Mouse (Mus musculus) stomach, embryonic 14.5 days (tissue): ENCODE data around the gene Ankrd6. TPM values are rescaled to one million over a fixed set of nuclear protein-coding genes. Genes with fewer than 3 reads are reported as not detected.

Experiments used
- ATAC-seq: fragments of 200-750 bp; cut with Nextera tagmentation; 2 replicates; pipeline ENCODE4 v1.8.0; 2017; ENCODE audit warnings: low read depth, moderate TSS enrichment; ENCODE audit not compliant: insufficient number of reproducible peaks, insufficient read depth, low FRiP score
- H3K27ac ChIP-seq: fragments of 300-500 bp; sonication (generic); 2 replicates; pipeline ENCODE4 v1.5.1; 2014; ENCODE audit warnings: mild to moderate bottlenecking, low read length, moderate library complexity, mixed read lengths
- H3K27me3 ChIP-seq: fragments of 300-500 bp; sonication (generic); 2 replicates; pipeline ENCODE4 v1.6.1; 2014; ENCODE audit warnings: low read length, control low read depth, mixed read lengths; ENCODE audit not compliant: control insufficient read depth, insufficient read depth
- H3K36me3 ChIP-seq: fragments of 300-500 bp; sonication (generic); 2 replicates; pipeline ENCODE4 v1.6.1; 2014; ENCODE audit warnings: mild to moderate bottlenecking, control low read depth, low read length, moderate library complexity, mixed read lengths; ENCODE audit not compliant: control insufficient read depth, insufficient read depth
- H3K4me1 ChIP-seq: fragments of 300-500 bp; sonication (generic); 2 replicates; pipeline ENCODE4 v1.6.1; 2014; ENCODE audit warnings: low read length, control low read depth, mixed read lengths; ENCODE audit not compliant: control insufficient read depth, insufficient read depth
- H3K4me2 ChIP-seq: fragments of 300-500 bp; sonication (generic); replicated peaks from 2 replicates; pipeline ENCODE4 v1.6.1; 2014; ENCODE audit warnings: low read depth, low read length, control low read depth
- H3K4me3 ChIP-seq: fragments of 300-500 bp; sonication (generic); 2 replicates; pipeline ENCODE4 v1.5.1; 2014; ENCODE audit warnings: low read depth, low read length, control low read depth
- H3K9ac ChIP-seq: fragments of 300-500 bp; sonication (generic); replicated peaks from 2 replicates; pipeline ENCODE4 v1.6.1; 2014; ENCODE audit warnings: low read depth, mild to moderate bottlenecking, control low read depth, low read length, moderate library complexity, mixed read lengths
- H3K9me3 ChIP-seq: fragments of 300-500 bp; sonication (generic); 2 replicates; pipeline ENCODE4 v1.6.1; 2016; ENCODE audit warnings: low read depth, low read length, control low read depth; ENCODE audit not compliant: control insufficient read depth
- WGBS: fragments of 180-500 bp; shearing (Covaris S2); extraction: QIAGEN DNeasy Blood & Tissue Kit; methylation state at CpG from one replicate; pipeline ENCODE4 v1.1.7; 2014; 5-methylcytosine and 5-hydroxymethylcytosine counted together
- polyA plus RNA-seq: library from polyadenylated mRNA; unstranded; fragments of >200 nt; fragmentation: Nextera tagmentation; extraction: Ambion mirVana; gene quantifications from 2 replicates; pipeline ENCODE4 v1.2.1, GENCODE M21; 2014

Ankrd6 gene
- polyA plus RNA-seq, 1 experiment from 2014 or later, result 6.9 TPM

DNA sequence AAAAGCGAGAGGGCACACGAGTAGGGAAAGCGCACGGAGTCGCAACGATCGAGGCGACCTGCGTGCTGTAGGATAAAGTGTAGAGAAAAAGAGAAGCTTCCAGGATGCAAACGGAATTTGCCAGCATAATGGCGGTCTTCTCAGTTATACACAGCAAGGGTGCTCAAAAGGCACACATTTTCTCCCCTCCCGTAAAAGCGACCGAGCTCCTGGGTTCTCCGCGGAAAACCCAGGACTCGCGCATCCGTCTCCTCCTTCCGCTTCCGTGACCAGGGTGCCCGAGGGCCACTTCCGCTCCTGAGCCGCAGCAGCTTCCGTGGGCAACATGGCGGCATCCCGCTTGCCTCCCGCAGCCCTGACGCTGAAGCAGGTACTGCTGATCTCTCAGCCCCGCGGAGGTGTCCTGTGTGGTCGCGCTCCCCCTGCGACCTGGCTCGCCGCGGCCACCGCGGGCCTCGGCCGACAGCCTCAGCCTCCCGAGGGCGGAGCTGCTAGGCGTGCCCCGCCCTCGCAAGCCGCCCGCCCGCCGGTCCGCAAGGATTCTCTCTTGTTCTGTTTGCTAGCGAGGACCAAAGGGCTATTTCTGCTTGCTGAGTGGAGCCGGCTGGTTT, 150.6 kb downstream of the Ankrd6 start, which contains the start of gene Lyrm2:
TSS of gene Lyrm2 (plus strand) at position 288 of the 611 bp plus-strand sequence.
- H3K4me3 ChIP-seq, result peak within 1 kb of the TSS; percentile 61
- H3K9ac ChIP-seq, result peak within 1 kb of the TSS; percentile 64
- H3K4me2 ChIP-seq, result peak within 1 kb of the TSS; percentile 66
- peaks cover 5% of the 10 kb centered on the region; the same call in 1 of the 2 replicates for H3K4me1 ChIP-seq
- peak within 1 kb of the TSS; percentile 97 for H3K27ac ChIP-seq
- H3K9me3 ChIP-seq, result no peaks in the 10 kb centered on the region
- ATAC-seq, result peak; percentile 90
- under 1% methylated on average over 53 of the region's 53 CpGs for WGBS
- no peaks in the 10 kb centered on the region for H3K36me3 ChIP-seq
- H3K27me3 ChIP-seq, result no peaks in the 10 kb centered on the region

DNA sequence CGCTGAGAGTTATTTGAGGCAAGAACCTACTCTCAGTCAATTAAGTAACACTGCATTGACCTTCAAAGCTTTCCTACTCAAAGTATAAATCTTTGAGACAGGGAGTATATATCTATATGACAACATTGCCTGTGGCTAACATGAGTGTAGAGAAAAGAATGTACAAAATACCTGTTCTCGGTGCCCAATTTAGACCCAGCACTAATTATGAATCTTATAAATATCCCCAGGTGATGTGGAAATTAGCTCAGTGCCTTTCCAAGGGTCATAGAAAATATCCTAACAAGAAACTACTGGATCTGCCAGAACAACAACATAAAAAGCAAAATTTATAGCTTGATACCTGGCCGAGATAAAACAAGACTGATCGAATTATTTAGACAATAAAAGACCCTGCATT, 151.7 kb downstream of the Ankrd6 start:
- no peak overlapping the region for H3K9ac ChIP-seq
- 97% methylated on average over 4 of the region's 4 CpGs for WGBS

DNA sequence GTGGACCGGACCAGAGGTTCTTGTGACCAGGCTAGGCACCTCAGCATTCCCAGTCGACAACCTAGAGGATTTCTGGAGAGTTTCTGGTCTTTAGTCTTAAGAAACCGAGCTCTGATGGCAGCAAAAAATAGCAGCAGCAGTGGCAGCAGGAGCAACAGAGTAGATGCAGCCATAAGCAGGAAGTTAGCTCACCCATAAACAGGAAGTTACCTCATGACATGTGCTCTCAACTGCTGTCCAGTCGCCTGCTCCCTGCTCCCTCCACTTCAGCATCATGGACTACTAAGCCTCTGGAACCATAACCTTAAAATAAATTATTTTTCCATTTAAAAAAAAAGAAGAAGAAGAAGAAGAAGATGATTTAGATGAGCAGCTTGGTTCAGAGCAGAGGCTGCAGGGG, 161.6 kb downstream of the Ankrd6 start:
- Histone ChIP-seq H3K4me1 (no peaks in the 10 kb centered on the region), H3K9ac (no peak overlapping the region), H3K27ac (no peak overlapping the region), H3K4me2 (no peak overlapping the region), H3K4me3 (no peak overlapping the region), H3K36me3 (no peaks in the 10 kb centered on the region), H3K27me3 (no peaks in the 10 kb centered on the region), H3K9me3 (no peaks in the 10 kb centered on the region)
- 87% methylated on average over 4 of the region's 4 CpGs for WGBS
- no peak for ATAC-seq

More for the DNA sequence above, 151.7 kb downstream of the Ankrd6 start:
- ATAC-seq, result no peak
- peaks cover 5% of the 10 kb centered on the region; the same call in 1 of the 2 replicates for H3K4me1 ChIP-seq
- no peak overlapping the region for H3K4me3 ChIP-seq
- no peak overlapping the region for H3K27ac ChIP-seq
- no peaks in the 10 kb centered on the region for H3K27me3 ChIP-seq
- no peak overlapping the region for H3K4me2 ChIP-seq
- no peaks in the 10 kb centered on the region for H3K9me3 ChIP-seq
- no peaks in the 10 kb centered on the region for H3K36me3 ChIP-seq

DNA sequence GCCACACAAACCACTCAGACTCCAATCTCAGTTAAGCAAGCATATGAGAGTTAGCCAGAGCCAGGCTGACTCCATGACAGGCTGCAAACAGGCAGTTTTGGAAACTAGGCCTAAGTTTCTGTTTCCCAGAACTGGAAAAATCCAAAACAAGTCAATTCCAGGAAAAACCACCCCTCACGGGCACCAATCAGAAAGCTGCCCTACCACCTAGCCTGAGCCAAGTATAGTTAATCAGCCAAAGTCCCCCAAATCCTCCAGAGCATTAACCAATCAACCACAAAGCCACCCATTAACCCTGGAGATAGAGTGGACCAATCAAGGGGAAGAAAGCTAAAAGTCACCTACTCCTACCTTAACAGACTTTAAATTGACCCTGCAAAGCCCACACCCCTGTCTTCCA, 163.5 kb downstream of the Ankrd6 start:
- Histone ChIP-seq H3K36me3 (no peaks in the 10 kb centered on the region), H3K4me2 (no peak overlapping the region), H3K9me3 (no peaks in the 10 kb centered on the region), H3K4me1 (no peaks in the 10 kb centered on the region), H3K27me3 (no peaks in the 10 kb centered on the region), H3K4me3 (no peak overlapping the region), H3K9ac (no peak overlapping the region), H3K27ac (no peak overlapping the region)
- 88% methylated on average over 1 of the region's 1 CpGs for WGBS
- ATAC-seq, result no peak

DNA sequence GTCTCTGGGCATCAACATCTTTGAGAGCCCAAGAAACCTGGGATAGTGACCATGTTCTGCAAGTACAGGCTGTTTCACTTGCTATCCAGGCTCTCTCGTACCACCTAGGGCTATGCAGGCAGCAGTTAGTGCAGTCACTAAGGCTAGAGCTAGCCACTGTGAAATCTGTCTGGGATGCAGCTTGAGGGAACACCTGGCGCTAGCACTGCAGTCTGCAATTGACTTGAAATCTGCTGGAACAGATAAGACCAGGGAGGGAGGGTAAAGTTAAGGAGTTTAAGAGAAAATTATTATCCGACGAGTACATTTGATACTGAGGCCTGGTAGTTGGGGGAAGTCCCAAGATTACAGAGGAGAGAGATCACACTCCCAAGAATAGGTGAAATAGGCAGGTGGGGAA, 170.6 kb downstream of the Ankrd6 start:
- 92% methylated on average over 4 of the region's 4 CpGs for WGBS
- H3K4me3 ChIP-seq, result no peak overlapping the region
- no peaks in the 10 kb centered on the region for H3K4me1 ChIP-seq
- no peak for ATAC-seq
- H3K36me3 ChIP-seq, result peaks cover 6% of the 10 kb centered on the region; the same call in 1 of the 2 replicates
- H3K9me3 ChIP-seq, result no peaks in the 10 kb centered on the region; the same call in 1 of the 2 replicates
- no peak overlapping the region for H3K4me2 ChIP-seq
- H3K27ac ChIP-seq, result no peak overlapping the region
- H3K27me3 ChIP-seq, result no peaks in the 10 kb centered on the region
- H3K9ac ChIP-seq, result no peak overlapping the region

DNA sequence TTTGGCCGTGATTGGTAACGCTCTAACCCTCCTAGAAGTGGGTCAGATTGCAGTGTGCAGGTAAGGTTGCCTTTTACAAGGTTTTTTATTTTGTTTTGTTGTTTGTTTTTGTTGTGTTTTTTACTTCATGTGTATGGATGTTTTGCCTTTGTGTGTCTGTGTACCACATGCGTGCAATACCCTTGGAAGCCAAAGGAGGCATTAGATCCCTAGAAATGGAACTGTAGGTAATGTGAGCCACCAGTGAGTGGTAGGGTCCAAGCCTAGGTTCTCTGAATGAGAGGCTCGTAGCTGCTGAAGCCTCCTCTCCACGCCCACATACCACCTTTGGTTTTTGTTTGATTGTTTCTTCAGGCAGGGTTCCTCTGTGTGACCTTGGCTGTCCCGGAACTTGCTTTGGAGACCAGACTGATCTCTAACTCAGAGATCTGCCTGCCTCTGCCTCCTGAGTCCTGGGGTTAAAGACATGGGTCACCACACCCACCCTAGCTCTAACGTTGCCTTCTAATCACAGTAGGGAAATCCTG, 180.3 kb downstream of the Ankrd6 start:
- ATAC-seq, result no peak
- Histone ChIP-seq H3K4me3 (no peak overlapping the region), H3K9ac (no peak overlapping the region), H3K36me3 (peaks cover 39% of the 10 kb centered on the region), H3K4me2 (no peak overlapping the region), H3K27ac (no peak overlapping the region), H3K4me1 (no peaks in the 10 kb centered on the region), H3K27me3 (no peaks in the 10 kb centered on the region), H3K9me3 (no peaks in the 10 kb centered on the region)
- 93% methylated on average over 7 of the region's 7 CpGs for WGBS

DNA sequence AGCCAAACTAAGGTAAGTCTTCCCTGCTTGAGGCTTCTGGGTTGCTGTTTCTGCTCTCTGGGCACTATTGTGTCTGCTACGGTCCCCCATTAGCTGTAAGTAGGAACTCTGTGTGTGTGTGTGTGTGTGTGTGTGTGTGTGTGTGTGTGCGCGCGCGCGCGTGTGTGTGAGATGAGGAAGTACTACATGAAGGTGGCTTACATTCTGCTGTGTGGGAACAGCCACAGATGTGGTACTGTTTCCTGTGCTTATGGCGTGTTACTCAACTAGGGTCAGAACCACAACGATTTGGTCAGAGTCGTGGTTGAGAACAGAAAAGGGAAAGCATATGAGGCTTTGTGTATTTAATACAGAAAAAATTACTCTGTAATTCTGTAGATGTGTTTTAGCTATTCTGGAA, 182.6 kb downstream of the Ankrd6 start:
- H3K4me2 ChIP-seq, result no peak overlapping the region
- H3K27ac ChIP-seq, result no peak overlapping the region
- no peak for ATAC-seq
- no peaks in the 10 kb centered on the region for H3K9me3 ChIP-seq
- no peak overlapping the region for H3K9ac ChIP-seq
- H3K36me3 ChIP-seq, result peaks cover 40% of the 10 kb centered on the region; the same call in 1 of the 2 replicates
- no peaks in the 10 kb centered on the region for H3K4me1 ChIP-seq
- WGBS, result 88% methylated on average over 10 of the region's 10 CpGs
- H3K4me3 ChIP-seq, result no peak overlapping the region
- no peaks in the 10 kb centered on the region for H3K27me3 ChIP-seq

DNA sequence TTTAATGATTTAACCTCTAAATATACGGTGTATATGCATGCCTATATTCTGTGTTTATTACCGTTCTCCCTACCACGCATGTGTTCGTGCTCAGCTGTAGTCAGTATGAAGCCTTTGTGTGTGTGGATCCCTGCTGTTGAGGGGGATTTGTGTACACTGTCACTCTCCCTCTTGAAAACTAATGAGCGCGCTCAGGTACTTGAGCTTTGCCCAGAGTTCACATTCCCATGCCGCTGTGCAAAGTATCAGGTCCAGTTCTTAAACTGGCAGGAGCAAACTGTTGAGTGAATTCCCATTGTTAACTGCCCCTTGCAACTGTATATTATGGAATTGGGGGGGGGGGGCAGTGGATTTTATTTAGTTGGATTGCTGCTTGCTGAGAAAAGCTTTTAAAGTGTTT, 183.2 kb downstream of the Ankrd6 start:
- no peak overlapping the region for H3K4me2 ChIP-seq
- H3K9me3 ChIP-seq, result no peaks in the 10 kb centered on the region
- peaks cover 40% of the 10 kb centered on the region; the same call in 1 of the 2 replicates for H3K36me3 ChIP-seq
- no peak for ATAC-seq
- H3K27me3 ChIP-seq, result no peaks in the 10 kb centered on the region
- WGBS, result 89% methylated on average over 7 of the region's 7 CpGs
- H3K27ac ChIP-seq, result no peak overlapping the region
- H3K4me1 ChIP-seq, result no peaks in the 10 kb centered on the region
- H3K4me3 ChIP-seq, result no peak overlapping the region
- no peak overlapping the region for H3K9ac ChIP-seq

DNA sequence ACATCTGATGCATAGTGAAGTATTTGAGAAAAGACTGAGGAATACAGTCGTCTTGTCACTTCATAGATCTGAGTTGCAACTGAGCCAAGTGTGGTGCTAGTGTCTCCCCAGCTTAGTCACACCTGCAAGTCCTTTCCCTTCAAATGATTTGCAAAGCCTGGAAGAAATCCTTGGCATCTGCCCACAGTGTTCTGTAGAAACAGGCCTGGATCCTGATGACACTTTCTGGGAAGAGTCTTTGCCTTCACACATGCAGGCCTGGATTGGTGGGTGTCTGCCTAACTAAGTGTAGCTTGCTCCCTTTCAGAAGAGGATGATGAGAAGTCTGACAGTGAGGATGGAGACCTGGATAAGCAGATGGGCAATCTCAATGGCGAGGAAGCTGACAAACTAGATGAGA, 193.2 kb downstream of the Ankrd6 start:
- Histone ChIP-seq H3K4me2 (no peak overlapping the region), H3K27me3 (no peaks in the 10 kb centered on the region), H3K36me3 (peaks cover 39% of the 10 kb centered on the region), H3K27ac (no peak overlapping the region), H3K9me3 (no peaks in the 10 kb centered on the region), H3K4me1 (no peaks in the 10 kb centered on the region), H3K4me3 (no peak overlapping the region), H3K9ac (no peak overlapping the region)
- no peak for ATAC-seq
- 94% methylated on average over 2 of the region's 2 CpGs for WGBS
